Mouse (Mus musculus): ENCODE measurements around the gene Pklr. TPM values are rescaled to one million over a fixed set of nuclear protein-coding genes. Genes with fewer than 3 reads are reported as not detected.

Gene Pklr
- total and polyA plus RNA-seq, 3 experiments: 53.2 to 185 (median 133) TPM

DNA sequence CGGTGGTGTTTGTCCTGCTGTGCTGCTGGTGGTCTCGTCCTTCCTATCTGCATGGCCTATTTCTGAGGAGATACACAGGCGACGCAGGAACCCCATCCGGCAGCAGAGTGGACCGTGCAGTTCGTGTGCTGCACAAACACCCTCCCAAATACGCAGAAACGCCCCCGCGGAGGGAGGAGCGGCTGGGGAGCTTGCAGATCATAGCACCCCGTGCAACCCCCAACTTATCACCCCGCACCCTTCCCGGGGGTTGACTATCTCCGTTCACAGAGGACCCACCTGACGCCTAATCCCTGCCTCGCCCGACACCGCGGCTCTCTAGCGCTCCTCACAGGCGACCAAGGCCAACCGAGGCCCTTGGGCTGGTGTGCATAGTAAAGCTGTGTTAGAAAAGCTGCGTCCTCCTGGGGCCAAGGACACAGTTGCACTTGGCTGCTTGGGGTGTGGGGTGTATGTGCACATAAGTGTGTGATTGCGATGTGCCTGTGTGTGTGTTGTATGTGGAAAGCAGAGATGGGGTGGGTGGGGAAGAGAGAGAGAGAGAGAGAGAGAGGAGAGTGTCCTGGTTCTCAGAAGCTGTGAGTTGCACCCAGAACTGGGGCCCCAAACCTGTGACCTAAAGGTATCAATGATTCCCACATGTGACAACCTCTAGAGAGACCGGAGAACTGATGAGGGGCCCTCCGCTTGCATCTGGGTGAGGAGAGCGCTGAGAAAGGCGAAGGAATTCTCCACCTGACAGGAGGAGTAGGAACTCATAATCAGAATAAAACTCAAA, 3.5 kb upstream of the Pklr start:
- H3K4me1 ChIP-seq (ENCODE audit: control insufficient read depth in 1 of 2, insufficient read depth in 2 of 2, low read length in 2 of 2): peaks cover 34 to 59% of the 10 kb centered on the region in 2 experiments
- peaks cover 14% of the 10 kb centered on the region for H3K79me2 ChIP-seq (ENCODE audit: control insufficient read depth, insufficient read depth, low read length, poor library complexity)
- peak overlapping the region; percentile 51 to 57 for H3K4me3 ChIP-seq (ENCODE audit: control insufficient read depth in 1 of 2, insufficient read depth in 1 of 2, low read depth in 2 of 2, low read length in 2 of 2)
- peak overlapping the region; percentile 88 for H3K27ac ChIP-seq (ENCODE audit: control insufficient read depth, low read depth, low read length)
- H3K36me3 ChIP-seq (ENCODE audit: control insufficient read depth in 1 of 2, insufficient read depth in 2 of 2, low read length in 2 of 2): peaks cover 0 to 44% of the 10 kb centered on the region in 2 experiments; a peak in 2 of 4 replicates
- no peaks in the 10 kb centered on the region for H3K9me3 ChIP-seq (replicated peaks; ENCODE audit: insufficient read depth, low read length)
- DNase-seq (ENCODE audit: low read depth, low spot score): peak; percentile 98
- H3K27me3 ChIP-seq (ENCODE audit: control insufficient read depth in 1 of 2, insufficient read depth in 2 of 2, low read length in 2 of 2): no peaks in the 10 kb centered on the region
- peak overlapping the region; percentile 67 for H3K9ac ChIP-seq (ENCODE audit: control insufficient read depth, low read depth, low read length, poor library complexity, severe bottlenecking)
- peak; percentile 51; the same call in 1 of the 2 replicates for TF ChIP-seq ELF1 (IDR thresholded peaks at IDR 0.05; ENCODE audit: low read depth, low read length)
- TF ChIP-seq HCFC1 (IDR thresholded peaks at IDR 0.05; ENCODE audit: low read depth, low read length): peak; percentile 65
- TF ChIP-seq POLR2A (IDR thresholded peaks at IDR 0.05; ENCODE audit: control insufficient read depth in 1 of 2, insufficient read depth in 1 of 2, low read depth in 1 of 2, low read length in 2 of 2, poor library complexity in 1 of 2): peak; percentile 21 to 71; a peak in 3 of 4 replicates
- TF ChIP-seq MAZ (IDR thresholded peaks at IDR 0.05; ENCODE audit: low read depth, low read length): peak; percentile 99
- peak; percentile 68 for TF ChIP-seq MAX (IDR thresholded peaks at IDR 0.05; ENCODE audit: low read length)
- TF ChIP-seq SIN3A (IDR thresholded peaks at IDR 0.05; ENCODE audit: low read length): peak; percentile 95
- TF ChIP-seq CTCF (IDR thresholded peaks at IDR 0.05 in 2 of 3, conservative IDR thresholded peaks at IDR 0.05 in 1 of 3; ENCODE audit: control insufficient read depth in 1 of 3, insufficient read depth in 1 of 3, low read depth in 2 of 3, low read length in 3 of 3, poor library complexity in 1 of 3, severe bottlenecking in 1 of 3): peak; percentile 47 to 81 (median 80)
- no peak for TF ChIP-seq ZC3H11A (IDR thresholded peaks at IDR 0.05; ENCODE audit: low read depth, low read length)
- TF ChIP-seq GABPA (IDR thresholded peaks at IDR 0.05; ENCODE audit: low read depth, low read length): no peak
- TF ChIP-seq RAD21 (IDR thresholded peaks at IDR 0.05; ENCODE audit: low read depth, low read length): peak; percentile 55
- peak; percentile 46 for TF ChIP-seq CHD2 (IDR thresholded peaks at IDR 0.05; ENCODE audit: low read length)
- TF ChIP-seq POLR2AphosphoS5 (IDR thresholded peaks at IDR 0.05; ENCODE audit: borderline replicate concordance, low read depth, low read length): no peak; the same call in 1 of the 2 replicates
- TF ChIP-seq RCOR1 (IDR thresholded peaks at IDR 0.05; ENCODE audit: low read depth, low read length): peak; percentile 89
- TF ChIP-seq EP300 (IDR thresholded peaks at IDR 0.05; ENCODE audit: low read depth in 1 of 2, low read length in 2 of 2): peak; percentile 93 to 98
- peak; percentile 54; the same call in 1 of the 2 replicates for TF ChIP-seq UBTF (IDR thresholded peaks at IDR 0.05; ENCODE audit: borderline replicate concordance, insufficient read depth, low read depth, low read length)
- TF ChIP-seq MXI1 (IDR thresholded peaks at IDR 0.05; ENCODE audit: low read depth, low read length): peak; percentile 74
- peak; percentile 81 for TF ChIP-seq USF1 (IDR thresholded peaks at IDR 0.05; ENCODE audit: low read depth, low read length)
- TF ChIP-seq KAT2A (conservative IDR thresholded peaks at IDR 0.05; ENCODE audit: low read depth, low read length): 0 out of 2 replicates have a peak, but pooled peaks have one; percentile 18
- TF ChIP-seq BHLHE40 (IDR thresholded peaks at IDR 0.05; ENCODE audit: borderline replicate concordance, low read depth, low read length): peak; percentile 99
- TF ChIP-seq NELFE (IDR thresholded peaks at IDR 0.05; ENCODE audit: low read depth, low read length): peak; percentile 68
- TF ChIP-seq MYB (IDR thresholded peaks at IDR 0.05; ENCODE audit: low read depth, low read length): peak; percentile 82
- TF ChIP-seq TAL1 (IDR thresholded peaks at IDR 0.05; ENCODE audit: low read length): peak; percentile 92
- peak; percentile 92 for TF ChIP-seq ETS1 (IDR thresholded peaks at IDR 0.05; ENCODE audit: low read depth, low read length)
- peak; percentile 64; the same call in 1 of the 2 replicates for TF ChIP-seq ZMIZ1 (IDR thresholded peaks at IDR 0.05; ENCODE audit: low read depth, low read length)
- TF ChIP-seq MEF2A (IDR thresholded peaks at IDR 0.05; ENCODE audit: extremely low read depth, insufficient replicate concordance, low read depth, low read length, poor library complexity, severe bottlenecking): no peak
- 0 out of 2 replicates have a peak, but pooled peaks have one; percentile 21 for TF ChIP-seq MAFK (IDR thresholded peaks at IDR 0.05; ENCODE audit: borderline replicate concordance, low read depth, low read length)
- peak; percentile 56; the same call in 1 of the 2 replicates for TF ChIP-seq TBP (IDR thresholded peaks at IDR 0.05; ENCODE audit: low read depth, low read length)
- no peak for TF ChIP-seq JUND (IDR thresholded peaks at IDR 0.05; ENCODE audit: low read depth, low read length)
- TF ChIP-seq POLR2AphosphoS2 (IDR thresholded peaks at IDR 0.05; ENCODE audit: low read length): peak; percentile 52; the same call in 1 of the 2 replicates
- TF ChIP-seq CHD1 (IDR thresholded peaks at IDR 0.05; ENCODE audit: low read depth, low read length): peak; percentile 41; the same call in 1 of the 2 replicates
- TF ChIP-seq SMC3 (IDR thresholded peaks at IDR 0.05; ENCODE audit: low read depth, low read length): peak; percentile 52
- TF ChIP-seq E2F4 (IDR thresholded peaks at IDR 0.05; ENCODE audit: borderline replicate concordance, low read depth, low read length): no peak
- TF ChIP-seq ZNF384 (IDR thresholded peaks at IDR 0.05; ENCODE audit: low read depth, low read length): peak; percentile 24; the same call in 1 of the 2 replicates
- no peak for TF ChIP-seq NRF1 (IDR thresholded peaks at IDR 0.05; ENCODE audit: insufficient read depth, low read depth, low read length, poor library complexity, severe bottlenecking)
- no peak for TF ChIP-seq USF2 (IDR thresholded peaks at IDR 0.05; ENCODE audit: borderline replicate concordance in 1 of 2, insufficient read depth in 1 of 2, low read depth in 1 of 2, low read length in 2 of 2)

Measured in MEL (cell line).